Mouse (Mus musculus) ovary, postnatal 14 days (tissue): ENCODE results near the gene Sema6b.

Experiments
- DNase-seq: peaks from one replicate; pipeline ENCODE4 v3.0.0; 2022; ENCODE audit warnings: low spot score

Sema6b gene

DNA sequence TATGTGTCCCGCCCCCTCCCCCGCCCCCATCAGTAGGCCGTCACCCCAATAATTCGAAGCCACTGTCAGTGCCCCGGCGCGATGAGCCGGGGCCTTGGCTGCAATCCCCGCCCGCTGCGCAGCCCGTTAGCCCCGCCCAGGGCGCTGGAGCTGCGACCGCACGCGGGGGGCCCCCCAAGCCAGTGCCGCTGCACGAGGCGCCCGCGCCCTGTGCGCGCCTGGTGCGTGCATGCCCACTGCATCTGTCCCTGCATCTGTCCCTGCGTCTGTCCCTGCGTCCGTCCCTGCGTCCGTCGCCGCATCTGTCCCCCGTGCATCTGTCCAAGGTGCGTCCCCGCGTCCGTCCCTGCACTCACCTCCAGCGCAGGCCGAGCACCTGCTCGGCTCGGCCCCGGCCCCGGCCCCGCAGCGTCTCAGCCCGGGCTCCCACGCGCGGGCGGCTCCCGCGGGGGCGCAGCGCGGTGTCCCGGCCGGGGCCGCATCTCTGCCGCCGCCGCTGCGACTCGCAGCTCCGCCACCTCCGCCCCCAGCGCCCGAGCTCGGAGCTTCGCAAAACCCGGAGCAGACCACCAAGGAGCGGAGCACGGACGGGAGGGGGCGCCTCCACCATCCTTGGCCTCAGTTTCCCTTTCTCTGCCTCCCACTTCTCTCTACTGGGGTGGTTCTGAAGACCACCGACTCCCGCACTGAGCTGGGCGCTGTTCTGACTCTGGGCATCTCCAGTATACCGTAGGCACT lies at the start of gene Sema6b:
Gene Sema6b, minus strand, starts transcription at position 486 of the 738 bp plus-strand sequence.
- no peak for DNase-seq

GRCm38 (mm10) chr17:56185281-56186141 lies 45.4 kb upstream of the Sema6b start:
- DNase-seq = peak; percentile 37

DNA sequence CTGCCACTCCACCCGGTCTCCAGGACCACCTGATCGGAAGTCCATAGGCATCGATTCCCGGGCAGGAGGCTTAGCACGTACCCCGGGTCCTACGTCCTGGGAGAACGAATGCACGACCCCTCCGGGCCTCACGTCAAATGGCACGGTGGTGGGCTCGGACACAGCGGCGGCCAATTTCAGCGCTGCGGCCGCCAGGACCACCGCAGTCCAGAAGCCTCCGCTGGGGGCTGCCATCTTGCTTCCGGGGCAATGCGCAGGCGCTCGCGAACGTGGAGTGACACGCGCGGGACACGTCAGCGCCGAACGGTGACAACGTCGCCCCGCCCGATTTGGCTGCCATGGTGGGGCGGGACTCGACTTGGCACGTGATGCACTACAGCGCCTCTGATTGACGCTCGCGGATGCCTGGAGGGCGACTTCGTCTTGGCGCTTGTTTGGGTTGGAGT lies 43.5 kb upstream of the Sema6b start, which contains the start of gene Mydgf:
Gene Mydgf, minus strand, starts transcription at position 263 of the 446 bp plus-strand sequence.
- peak; percentile 94 for DNase-seq

DNA sequence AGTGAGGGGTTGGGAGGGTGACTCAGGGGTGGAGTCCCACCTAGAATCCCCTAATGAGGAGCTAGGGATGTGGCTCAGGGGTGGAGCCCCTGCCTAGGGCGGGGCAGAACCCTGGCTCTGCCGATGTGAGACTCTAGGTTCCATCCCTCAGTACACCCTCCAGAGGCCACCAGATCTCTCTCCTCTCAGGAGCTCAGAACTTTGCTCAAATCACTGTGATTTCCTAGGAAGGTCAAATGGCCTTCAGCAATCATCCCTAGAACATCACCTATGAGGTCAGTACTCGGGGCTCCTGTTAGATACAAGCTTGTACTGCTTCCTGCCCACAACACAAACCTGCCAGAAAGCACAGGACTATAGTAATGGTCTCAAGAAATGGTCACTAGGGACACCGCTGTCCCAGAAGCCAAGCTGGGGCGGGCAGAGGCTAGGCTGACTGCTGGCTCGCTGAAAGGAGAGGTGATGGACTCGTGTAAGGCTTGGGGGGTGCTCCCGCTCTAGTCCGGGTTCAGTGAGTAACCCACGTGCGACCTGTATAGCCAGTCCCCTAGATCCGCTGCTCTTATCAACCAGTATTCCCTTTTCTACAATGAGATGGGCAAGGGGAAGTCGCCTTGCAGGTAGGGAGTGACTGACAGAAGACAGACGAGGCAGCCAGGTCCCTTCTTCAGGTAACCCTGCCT lies 43.0 kb upstream of the Sema6b start:
- no peak for DNase-seq

- DNase-seq = no peak
These were observed 35.3 kb upstream of the Sema6b start for GRCm38 (mm10) chr17:56175416-56175815.

DNA sequence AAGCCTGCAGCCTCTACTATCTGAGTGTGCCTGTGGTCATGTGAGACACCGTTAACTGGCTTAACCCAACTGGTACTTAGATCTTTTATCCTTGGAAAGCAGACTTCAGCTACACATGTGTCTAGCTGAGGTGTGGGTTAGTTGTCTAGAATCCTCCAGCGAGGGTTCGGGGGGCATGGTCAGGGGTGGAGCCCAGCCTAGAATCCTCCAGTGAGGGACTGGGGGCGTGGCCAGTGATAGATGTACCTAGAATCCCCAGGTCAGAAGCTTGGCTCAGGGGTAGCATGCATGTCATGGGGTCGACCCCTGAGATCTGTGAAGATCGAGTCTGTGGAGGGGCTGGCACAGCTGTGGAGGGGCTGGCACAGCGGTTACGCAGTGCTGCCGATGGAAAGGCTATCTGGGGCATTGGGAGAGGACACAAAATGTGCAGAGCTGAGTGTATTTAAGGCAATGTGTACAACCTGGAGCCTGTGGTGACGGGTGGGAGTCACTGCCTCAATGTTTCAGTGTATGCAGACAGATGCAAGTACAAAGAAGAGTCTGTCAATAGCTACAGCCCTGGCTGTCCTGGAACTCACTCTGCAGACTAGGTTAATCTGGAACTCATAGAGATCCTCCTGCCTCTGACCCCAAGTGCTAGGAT lies 33.4 kb upstream of the Sema6b start:
- no peak for DNase-seq

- DNase-seq = no peak
These were observed 31.7 kb upstream of the Sema6b start for GRCm38 (mm10) chr17:56171881-56172280.

- DNase-seq = no peak
These were observed 31.3 kb upstream of the Sema6b start for GRCm38 (mm10) chr17:56171456-56171855.

DNA sequence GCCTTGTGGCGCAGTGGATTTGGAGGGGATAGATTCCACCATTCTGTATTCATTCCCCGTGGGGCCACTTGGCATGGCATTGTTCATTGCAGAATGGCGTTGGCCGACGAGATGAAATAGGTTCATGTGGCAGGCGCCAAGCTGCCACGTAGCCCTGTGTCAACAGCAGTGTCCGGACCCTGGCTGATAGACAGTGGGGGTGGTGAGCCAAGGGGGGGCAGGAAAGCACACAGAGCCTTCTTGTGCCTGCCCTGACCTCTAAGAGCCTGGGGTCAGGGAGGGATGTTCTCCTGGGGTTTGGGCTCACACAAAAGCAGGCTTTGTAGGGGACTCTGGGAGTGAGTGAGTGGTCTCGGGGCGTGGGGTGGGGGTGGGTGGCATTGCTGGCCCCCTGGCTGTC lies 30.5 kb upstream of the Sema6b start:
- no peak for DNase-seq

GRCm38 (mm10) chr17:56169830-56170229 lies 29.7 kb upstream of the Sema6b start:
- DNase-seq = no peak

- no peak for DNase-seq
These were observed 25.5 kb upstream of the Sema6b start for GRCm38 (mm10) chr17:56165671-56166070.

DNA sequence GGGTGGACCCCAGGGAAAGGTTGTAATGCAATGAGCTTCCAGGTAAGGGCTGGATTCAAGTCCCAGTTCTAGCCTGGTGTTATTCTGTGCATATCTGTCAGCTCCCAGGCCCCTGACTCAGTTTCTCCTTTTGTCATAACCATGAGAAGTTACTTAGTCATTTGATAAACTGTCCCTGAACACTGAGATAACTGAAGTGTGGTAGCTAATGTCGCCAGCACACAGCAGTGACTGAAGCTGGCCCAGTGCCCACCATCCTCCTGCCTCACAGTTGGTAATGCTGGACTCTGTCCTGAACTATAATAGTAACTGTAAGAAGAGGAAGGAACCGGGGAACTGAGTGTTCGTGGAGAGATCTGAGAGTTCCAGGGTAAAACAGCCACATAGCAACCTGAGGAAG lies 24.4 kb upstream of the Sema6b start:
- DNase-seq = no peak

DNA sequence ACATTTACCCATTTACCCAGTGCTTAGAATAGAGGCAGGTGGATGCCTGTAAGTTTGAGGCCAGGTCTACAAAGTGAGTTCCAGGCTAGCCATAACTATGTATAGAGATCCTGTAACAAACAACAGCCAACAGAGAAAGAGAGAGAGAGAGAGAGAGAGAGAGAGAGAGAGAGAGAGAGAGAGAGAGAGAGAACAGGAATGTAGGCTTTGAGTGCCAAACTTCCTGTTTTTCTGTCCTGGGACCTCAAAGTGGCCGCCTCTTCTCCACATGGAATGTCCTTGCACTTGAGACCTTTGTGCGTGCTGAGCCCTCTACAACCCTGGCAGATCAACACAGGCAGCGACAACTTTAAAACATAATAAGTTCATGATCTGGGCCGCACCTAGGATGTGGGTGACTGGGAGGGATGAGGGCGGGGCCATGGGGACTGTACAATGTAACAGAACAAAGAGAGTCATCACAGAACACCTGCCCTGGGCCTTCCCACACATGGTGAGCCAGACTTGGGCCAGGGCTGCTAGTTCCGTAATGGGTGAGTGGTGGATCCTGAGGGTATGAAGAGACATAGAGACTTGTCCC lies 23.5 kb upstream of the Sema6b start:
- no peak for DNase-seq

GRCm38 (mm10) chr17:56162231-56162774 lies 22.2 kb upstream of the Sema6b start, which contains the start of gene Tnfaip8l1:
Gene Tnfaip8l1, plus strand, starts transcription at chr17:56162477.
- DNase-seq = peak; percentile 88

GRCm38 (mm10) chr17:56159729-56160128 lies 19.6 kb upstream of the Sema6b start:
- peak; percentile 44 for DNase-seq

- DNase-seq = peak; percentile 75
These were observed 13.5 kb upstream of the Sema6b start for GRCm38 (mm10) chr17:56153643-56154042.

DNA sequence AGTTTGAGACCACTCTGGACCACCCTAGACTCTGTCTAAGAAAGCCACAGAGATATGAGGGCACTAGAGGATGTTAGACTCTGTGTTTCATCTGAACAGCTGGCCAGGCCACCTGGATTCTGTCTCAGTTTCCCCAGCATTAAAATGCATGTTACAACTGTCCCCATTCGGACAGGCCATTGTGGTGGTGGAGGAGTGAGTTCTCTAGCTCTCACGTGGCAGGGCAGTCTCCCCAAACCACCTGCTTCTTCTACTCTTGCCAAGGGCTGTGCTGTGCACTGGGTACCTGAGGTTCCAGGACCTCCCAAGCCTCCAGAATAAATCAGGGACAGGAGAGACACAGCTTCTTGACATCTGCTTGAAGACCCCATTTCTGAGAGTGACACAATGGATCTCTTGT lies 9.8 kb upstream of the Sema6b start:
- DNase-seq = no peak

- no peak for DNase-seq
These were observed 8.9 kb upstream of the Sema6b start for GRCm38 (mm10) chr17:56148790-56149618.

GRCm38 (mm10) chr17:56148280-56148679 lies 8.1 kb upstream of the Sema6b start:
- DNase-seq = no peak

- no peak for DNase-seq
These were observed 7.3 kb upstream of the Sema6b start for GRCm38 (mm10) chr17:56147420-56147819.
